Mouse (Mus musculus) monocyte, adult 2 months (primary cell): ENCODE results near the gene Fyn.

Experiments used
- DNase-seq, 2 experiments: peaks; one replicate each; pipeline ENCODE4 v3.0.0; 2022; ENCODE audit warnings: low spot score in 2 of 2, low read depth in 1 of 2

The Fyn gene

GRCm38 (mm10) chr10:39441636-39442035 lies 73.0 kb downstream of the Fyn start:
- DNase-seq: no peak

GRCm38 (mm10) chr10:39443122-39443521 lies 74.5 kb downstream of the Fyn start:
- DNase-seq: no peak

- DNase-seq: no peak
Measured at GRCm38 (mm10) chr10:39443947-39444346, 75.3 kb downstream of the Fyn start.

- DNase-seq: no peak
Measured at GRCm38 (mm10) chr10:39445870-39446269, 77.2 kb downstream of the Fyn start.

- no peak for DNase-seq
Measured at GRCm38 (mm10) chr10:39446706-39447105, 78.1 kb downstream of the Fyn start.

- no peak for DNase-seq
Measured at GRCm38 (mm10) chr10:39449179-39449578, 80.5 kb downstream of the Fyn start.

GRCm38 (mm10) chr10:39450356-39450755 lies 81.7 kb downstream of the Fyn start:
- DNase-seq: no peak

- DNase-seq: no peak
Measured at GRCm38 (mm10) chr10:39451065-39451464, 82.4 kb downstream of the Fyn start.

GRCm38 (mm10) chr10:39451918-39452624 lies 83.4 kb downstream of the Fyn start:
- no peak for DNase-seq

- no peak for DNase-seq
Measured at GRCm38 (mm10) chr10:39455344-39455743, 86.7 kb downstream of the Fyn start.

- no peak for DNase-seq
Measured at GRCm38 (mm10) chr10:39455857-39456620, 87.4 kb downstream of the Fyn start.

GRCm38 (mm10) chr10:39456776-39457175 lies 88.1 kb downstream of the Fyn start:
- DNase-seq: no peak

- no peak for DNase-seq
Measured at GRCm38 (mm10) chr10:39457281-39457680, 88.6 kb downstream of the Fyn start.

GRCm38 (mm10) chr10:39458766-39459699 lies 90.4 kb downstream of the Fyn start:
- no peak for DNase-seq

GRCm38 (mm10) chr10:39460621-39461020 lies 92.0 kb downstream of the Fyn start:
- DNase-seq: no peak

- no peak for DNase-seq
Measured at GRCm38 (mm10) chr10:39461909-39462308, 93.3 kb downstream of the Fyn start.

GRCm38 (mm10) chr10:39462711-39463110 lies 94.1 kb downstream of the Fyn start:
- no peak for DNase-seq

GRCm38 (mm10) chr10:39464383-39464782 lies 95.7 kb downstream of the Fyn start:
- no peak for DNase-seq

GRCm38 (mm10) chr10:39467317-39467716 lies 98.7 kb downstream of the Fyn start:
- DNase-seq: no peak

GRCm38 (mm10) chr10:39467821-39468220 lies 99.2 kb downstream of the Fyn start:
- DNase-seq: no peak

- no peak for DNase-seq
Measured at GRCm38 (mm10) chr10:39468576-39468975, 99.9 kb downstream of the Fyn start.
